28 mouse cellular contexts compared by ENCODE assay signal in the genomic region with DNA sequence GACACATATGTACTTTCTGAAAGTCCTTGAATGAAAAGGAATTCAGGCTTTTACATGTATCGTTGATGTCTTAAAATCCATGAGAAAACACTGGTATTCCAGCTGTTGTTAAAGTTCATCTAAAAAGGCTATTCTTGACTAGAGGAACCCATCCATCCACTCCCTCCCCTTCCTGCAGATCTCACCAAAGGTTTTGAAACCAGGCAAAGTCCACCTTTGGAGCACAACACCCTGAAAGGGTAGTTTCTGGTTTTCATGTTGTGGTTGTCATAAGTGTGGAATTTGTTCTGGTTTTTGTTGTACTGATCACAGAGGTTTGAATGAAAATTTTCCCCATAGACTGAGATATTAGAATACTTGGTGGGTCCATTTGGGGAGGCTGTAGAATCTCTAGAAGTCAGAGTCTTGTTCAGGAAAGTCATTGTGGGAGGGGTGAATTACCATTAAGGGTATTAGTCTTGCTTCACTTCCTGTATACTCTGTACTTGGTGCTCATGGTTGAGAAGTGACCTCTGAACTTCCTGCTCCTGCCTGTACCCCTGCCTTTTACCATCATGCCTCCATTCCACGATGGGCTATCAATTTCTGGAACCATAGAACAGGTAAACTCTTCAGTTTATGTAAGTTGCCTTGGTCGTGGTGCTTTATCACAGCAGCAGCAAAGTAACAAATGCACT. TPM values are rescaled to one million over a fixed set of nuclear protein-coding genes. Genes with fewer than 3 reads are reported as not detected.
DNase-seq lines count a peak whose midpoint lies in the region; ATAC-seq and TF ChIP-seq lines count a peak whose summit lies in the region.
"Had no signal": no experiment of that assay in that cellular context is flagged by ENCODE, and none has a peak within 500 bp of the region (broad histone marks: within the 10 kb centered on the region; RNA-seq: fewer than 3 reads in every experiment).

No protein-coding gene starts in this region.

- WGBS in kidney, adult 2 months, result 59% methylated on average over 3 of the region's 3 CpGs
- WGBS in liver, embryonic 13.5 days (ENCODE audit: insufficient replicate concordance), result 46% methylated on average over 3 of the region's 3 CpGs
- 71% methylated on average over 3 of the region's 3 CpGs for WGBS in liver, embryonic 11.5 days
- 35% methylated on average over 3 of the region's 3 CpGs for WGBS in liver, embryonic 16.5 days (ENCODE audit: insufficient replicate concordance)
- WGBS in forebrain, embryonic 14.5 days, result 86% methylated on average over 3 of the region's 3 CpGs

- H3K36me3 ChIP-seq in kidney, adult 2 months (ENCODE audit: control insufficient read depth, insufficient read depth, low read length), result no peaks in the 10 kb centered on the region
- no peaks in the 10 kb centered on the region for H3K36me3 ChIP-seq in liver, embryonic 13.5 days
- no peaks in the 10 kb centered on the region for H3K36me3 ChIP-seq in liver, embryonic 11.5 days (ENCODE audit: control insufficient read depth, insufficient read depth, low read length)
- H3K36me3 ChIP-seq in liver, embryonic 16.5 days (ENCODE audit: control insufficient read depth, insufficient read depth), result no peaks in the 10 kb centered on the region
- no peaks in the 10 kb centered on the region for H3K36me3 ChIP-seq in forebrain, embryonic 14.5 days (ENCODE audit: control insufficient read depth, insufficient read depth, low read length)
- H3K36me3 ChIP-seq: embryonic facial prominence, embryonic 10.5 days; embryonic facial prominence, embryonic 13.5 days; forebrain, embryonic 12.5 days; G1E; hindbrain, embryonic 12.5 days; hindbrain, embryonic 15.5 days had no signal

- peak overlapping the region; percentile 13 for H3K27ac ChIP-seq in kidney, adult 2 months (ENCODE audit: insufficient read depth, low read depth, low read length)
- H3K27ac ChIP-seq in liver, embryonic 13.5 days, result no peak overlapping the region
- no peak overlapping the region for H3K27ac ChIP-seq in liver, embryonic 11.5 days (ENCODE audit: low read depth, low read length)
- H3K27ac ChIP-seq in liver, embryonic 16.5 days (ENCODE audit: low read length), result no peak overlapping the region
- H3K27ac ChIP-seq in forebrain, embryonic 14.5 days (ENCODE audit: low read depth, low read length), result no peak overlapping the region
- H3K27ac ChIP-seq: embryonic facial prominence, embryonic 10.5 days; embryonic facial prominence, embryonic 13.5 days; forebrain, embryonic 12.5 days; hindbrain, embryonic 12.5 days; hindbrain, embryonic 15.5 days had no signal

- H3K4me1 ChIP-seq in kidney, adult 2 months (ENCODE audit: control insufficient read depth, insufficient read depth, low read length), result peaks cover 19% of the 10 kb centered on the region
- peaks cover 4% of the 10 kb centered on the region; the same call in 1 of the 2 replicates for H3K4me1 ChIP-seq in liver, embryonic 13.5 days (replicated peaks)
- no peaks in the 10 kb centered on the region; the same call in 1 of the 2 replicates for H3K4me1 ChIP-seq in liver, embryonic 11.5 days (replicated peaks; ENCODE audit: control insufficient read depth, insufficient read depth, low read length)
- no peaks in the 10 kb centered on the region for H3K4me1 ChIP-seq in liver, embryonic 16.5 days (ENCODE audit: control insufficient read depth, low read depth, low read length)
- H3K4me1 ChIP-seq in forebrain, embryonic 14.5 days (ENCODE audit: control insufficient read depth, insufficient read depth, low read length), result no peaks in the 10 kb centered on the region
- H3K4me1 ChIP-seq: hindbrain, embryonic 12.5 days; hindbrain, embryonic 15.5 days had no signal

- H3K4me2 ChIP-seq in liver, embryonic 13.5 days, result no peak overlapping the region
- H3K4me2 ChIP-seq in liver, embryonic 11.5 days, result no peak overlapping the region
- H3K4me2 ChIP-seq in liver, embryonic 16.5 days (ENCODE audit: low read depth, low read length), result no peak overlapping the region
- H3K4me2 ChIP-seq in forebrain, embryonic 14.5 days (ENCODE audit: low read length), result no peak overlapping the region
- H3K4me2 ChIP-seq: embryonic facial prominence, embryonic 13.5 days; forebrain, embryonic 12.5 days; heart, embryonic 11.5 days; hindbrain, embryonic 12.5 days; hindbrain, embryonic 15.5 days had no signal

- no peaks in the 10 kb centered on the region for H3K27me3 ChIP-seq in kidney, adult 2 months (replicated peaks; ENCODE audit: control insufficient read depth, insufficient read depth, low read length)
- H3K27me3 ChIP-seq in liver, embryonic 13.5 days, result no peaks in the 10 kb centered on the region
- H3K27me3 ChIP-seq in liver, embryonic 11.5 days (replicated peaks; ENCODE audit: control insufficient read depth, insufficient read depth, low read length), result no peaks in the 10 kb centered on the region
- H3K27me3 ChIP-seq in liver, embryonic 16.5 days (ENCODE audit: control insufficient read depth, insufficient read depth, low read depth, low read length), result no peaks in the 10 kb centered on the region
- no peaks in the 10 kb centered on the region for H3K27me3 ChIP-seq in forebrain, embryonic 14.5 days (replicated peaks; ENCODE audit: control insufficient read depth, insufficient read depth, low read length)
- H3K27me3 ChIP-seq: CH12.LX; embryonic facial prominence, embryonic 13.5 days; forebrain, embryonic 12.5 days; hindbrain, embryonic 12.5 days; hindbrain, embryonic 15.5 days had no signal

- H3K9ac ChIP-seq in liver, embryonic 13.5 days, result no peak overlapping the region
- H3K9ac ChIP-seq in liver, embryonic 11.5 days (ENCODE audit: low read depth, low read length), result no peak overlapping the region
- no peak overlapping the region for H3K9ac ChIP-seq in liver, embryonic 16.5 days (ENCODE audit: low read depth, low read length)
- no peak overlapping the region for H3K9ac ChIP-seq in forebrain, embryonic 14.5 days (ENCODE audit: low read length)
- H3K9ac ChIP-seq: embryonic facial prominence, embryonic 13.5 days; forebrain, embryonic 12.5 days; hindbrain, embryonic 12.5 days; hindbrain, embryonic 15.5 days had no signal

- DNase-seq in kidney, adult 2 months, result peak; percentile 57
- no peak for DNase-seq in kidney, postnatal 4 days
- no peak for DNase-seq in liver, embryonic 13.5 days
- no peak for DNase-seq in liver, embryonic 11.5 days (ENCODE audit: low spot score)
- peak; percentile 19 for DNase-seq in yolk sac, embryonic 10.5 days (ENCODE audit: low spot score)
- no peak for DNase-seq in forebrain, embryonic 14.5 days (ENCODE audit: low spot score)
- DNase-seq: adrenal gland, adult 2 months; adrenal gland, postnatal 25 days; B cell, adult 2 months; cerebellum, adult 11-12 months; cerebellum, adult 8-10 months; cerebellum, postnatal 10 days; cerebellum, postnatal 36 days; embryo, embryonic 11 days; gastrocnemius, adult 2 months; gastrocnemius, postnatal 14 days; heart, adult 11 months had no signal

- no peaks in the 10 kb centered on the region for H3K9me3 ChIP-seq in liver, embryonic 13.5 days (replicated peaks)
- H3K9me3 ChIP-seq in liver, embryonic 11.5 days (ENCODE audit: control insufficient read depth, low read length), result no peaks in the 10 kb centered on the region
- H3K9me3 ChIP-seq in liver, embryonic 16.5 days (replicated peaks; ENCODE audit: control insufficient read depth, low read length), result no peaks in the 10 kb centered on the region
- H3K9me3 ChIP-seq in forebrain, embryonic 14.5 days (replicated peaks; ENCODE audit: control insufficient read depth, low read length), result no peaks in the 10 kb centered on the region
- H3K9me3 ChIP-seq: embryonic facial prominence, embryonic 10.5 days; embryonic facial prominence, embryonic 13.5 days; forebrain, embryonic 12.5 days; G1E; hindbrain, embryonic 12.5 days; hindbrain, embryonic 15.5 days had no signal

- no peak for TF ChIP-seq CTCF in kidney, adult 2 months (conservative IDR thresholded peaks at IDR 0.05; ENCODE audit: insufficient read depth, insufficient read length, low read depth, low read length)

- peak; percentile 34; the same call in 1 of the 2 replicates for ATAC-seq in liver, embryonic 13.5 days (ENCODE audit: low read depth)
- ATAC-seq in liver, embryonic 11.5 days (replicated peaks; ENCODE audit: low FRiP score), result no peak
- peak; percentile 47; the same call in 1 of the 2 replicates for ATAC-seq in liver, embryonic 16.5 days (ENCODE audit: low read depth)
- no peak for ATAC-seq in forebrain, embryonic 14.5 days
- ATAC-seq: forebrain, embryonic 16.5 days had no signal

- H3K4me3 ChIP-seq in kidney, adult 2 months (ENCODE audit: insufficient read depth, low read depth, low read length), result no peak overlapping the region
- no peak overlapping the region for H3K4me3 ChIP-seq in liver, embryonic 13.5 days (replicated peaks)
- no peak overlapping the region for H3K4me3 ChIP-seq in liver, embryonic 11.5 days (ENCODE audit: low read depth, low read length)
- no peak overlapping the region for H3K4me3 ChIP-seq in liver, embryonic 16.5 days (ENCODE audit: low read depth, low read length)
- no peak overlapping the region for H3K4me3 ChIP-seq in forebrain, embryonic 14.5 days (ENCODE audit: low read depth, low read length)
- H3K4me3 ChIP-seq: embryonic facial prominence, embryonic 10.5 days; embryonic facial prominence, embryonic 13.5 days; erythroblast, embryonic 14.5 days; forebrain, embryonic 12.5 days; gastrocnemius, adult 2 months; hindbrain, embryonic 12.5 days; hindbrain, embryonic 15.5 days had no signal

- TF ChIP-seq POLR2A in kidney, adult 2 months (IDR thresholded peaks at IDR 0.05; ENCODE audit: low read depth, low read length), result no peak

RNA-seq across cellular contexts. Expression of a gene that starts 27.4 kb away (rescaled TPM):
- 12.6 and 17.2 TPM in 2 replicates for polyA plus RNA-seq in kidney, adult 2 months (2012; rRNA removed)
- 8.1 and 9.2 TPM in 2 replicates for polyA plus RNA-seq in liver, embryonic 13.5 days (2015; fragmentation: Nextera tagmentation; extraction: Ambion mirVana)
- polyA plus RNA-seq in liver, embryonic 11.5 days (2014; fragmentation: Nextera tagmentation; extraction: Ambion mirVana), result 14.8 and 16.2 TPM in 2 replicates
- 6.6 and 7.4 TPM in 2 replicates for polyA plus RNA-seq in liver, embryonic 16.5 days (2015; fragmentation: Nextera tagmentation; extraction: Ambion mirVana)
- 12.3 and 15.9 TPM in 2 replicates for polyA plus RNA-seq in forebrain, embryonic 14.5 days (2014; fragmentation: Nextera tagmentation; extraction: Ambion mirVana)
- polyA plus RNA-seq: G1E had no signal

Comparison
In these comparisons a context has a peak if more than half of its experiments do, and no peak if none do; other contexts are left out.
1. DNase-seq: peak in kidney, adult 2 months (single experiment) and yolk sac, embryonic 10.5 days (single experiment); none in kidney, postnatal 4 days (0 of 2), liver, embryonic 13.5 days (single experiment), liver, embryonic 11.5 days (single experiment) and forebrain, embryonic 14.5 days (single experiment).
2. ATAC-seq: peak in liver, embryonic 13.5 days (single experiment) and liver, embryonic 16.5 days (single experiment); none in liver, embryonic 11.5 days (single experiment) and forebrain, embryonic 14.5 days (single experiment).